Mouse (Mus musculus) mouse trophoblast stem cell (cell line): ENCODE results near the gene Ccdc92.

Experiments used
- in situ Hi-C, 2 experiments: fragments of 300-500 bp; cut with MseI, MboI; formaldehyde crosslinking; loops; 2 replicates in 1 of 2; 3 replicates in 1 of 2; pipeline ENCODE4 v1.15.1; 2025

The Ccdc92 gene

GRCm38 (mm10) chr5:124860013-124860412 is 2.2 kb downstream of the Ccdc92 start:
- in situ Hi-C loops: no loop called here

- in situ Hi-C loops: no loop called here
Measured at GRCm38 (mm10) chr5:124854202-124854601, 8.0 kb downstream of the Ccdc92 start.

- in situ Hi-C loops: no loop called here
Measured at GRCm38 (mm10) chr5:124853079-124853478, 9.1 kb downstream of the Ccdc92 start.

GRCm38 (mm10) chr5:124852294-124852693 is 9.9 kb downstream of the Ccdc92 start:
- in situ Hi-C loops: no loop called here

- in situ Hi-C loops: no loop called here
Measured at GRCm38 (mm10) chr5:124851572-124851971, 10.7 kb downstream of the Ccdc92 start.

GRCm38 (mm10) chr5:124848994-124849393 is 13.2 kb downstream of the Ccdc92 start:
- in situ Hi-C loops: no loop called here

GRCm38 (mm10) chr5:124847014-124847413 is 15.2 kb downstream of the Ccdc92 start:
- in situ Hi-C loops: no loop called here

- in situ Hi-C loops: no loop called here
Measured at GRCm38 (mm10) chr5:124844929-124845328, 17.3 kb downstream of the Ccdc92 start.

- in situ Hi-C loops: no loop called here
Measured at GRCm38 (mm10) chr5:124843386-124843785, 18.8 kb downstream of the Ccdc92 start.

GRCm38 (mm10) chr5:124840669-124841068 is 21.6 kb downstream of the Ccdc92 start:
- in situ Hi-C loops: no loop called here

GRCm38 (mm10) chr5:124840202-124840601 is 22.0 kb downstream of the Ccdc92 start:
- in situ Hi-C loops: no loop called here

GRCm38 (mm10) chr5:124836621-124837020 is 25.6 kb downstream of the Ccdc92 start:
- in situ Hi-C loops: no loop called here

- in situ Hi-C loops: no loop called here
Measured at GRCm38 (mm10) chr5:124836075-124836474, 26.1 kb downstream of the Ccdc92 start.

GRCm38 (mm10) chr5:124835218-124835617 is 27.0 kb downstream of the Ccdc92 start:
- in situ Hi-C loops: no loop called here

GRCm38 (mm10) chr5:124830331-124830730 is 31.9 kb downstream of the Ccdc92 start:
- in situ Hi-C loops: no loop called here

- in situ Hi-C loops: no loop called here
Measured at GRCm38 (mm10) chr5:124822128-124822894, 39.9 kb downstream of the Ccdc92 start.

- in situ Hi-C loops: no loop called here
Measured at GRCm38 (mm10) chr5:124817050-124817449, 45.2 kb downstream of the Ccdc92 start.

- in situ Hi-C loops: no loop called here
Measured at GRCm38 (mm10) chr5:124814797-124815196, 47.4 kb downstream of the Ccdc92 start.

- in situ Hi-C loops: no loop called here
Measured at GRCm38 (mm10) chr5:124812466-124812865, 49.8 kb downstream of the Ccdc92 start.

GRCm38 (mm10) chr5:124809708-124810366 is 52.4 kb downstream of the Ccdc92 start:
- in situ Hi-C loops: no loop called here

GRCm38 (mm10) chr5:124792112-124792511 is 70.1 kb downstream of the Ccdc92 start:
- in situ Hi-C loops: no loop called here

GRCm38 (mm10) chr5:124785650-124786049 is 76.6 kb downstream of the Ccdc92 start:
- in situ Hi-C loops: no loop called here
